Mouse (Mus musculus): ENCODE data around the gene Rpl13a. TPM values are rescaled to one million over a fixed set of nuclear protein-coding genes. Genes with fewer than 3 reads are reported as not detected.
"Not testable (repeated sequence)": the region's sequence is repeated elsewhere in the genome, so short reads cannot be mapped to it uniquely, and the experiment has no call there.

Rpl13a gene
- polyA plus RNA-seq, 1 experiment from 2014 or later = 1,485 TPM

DNA sequence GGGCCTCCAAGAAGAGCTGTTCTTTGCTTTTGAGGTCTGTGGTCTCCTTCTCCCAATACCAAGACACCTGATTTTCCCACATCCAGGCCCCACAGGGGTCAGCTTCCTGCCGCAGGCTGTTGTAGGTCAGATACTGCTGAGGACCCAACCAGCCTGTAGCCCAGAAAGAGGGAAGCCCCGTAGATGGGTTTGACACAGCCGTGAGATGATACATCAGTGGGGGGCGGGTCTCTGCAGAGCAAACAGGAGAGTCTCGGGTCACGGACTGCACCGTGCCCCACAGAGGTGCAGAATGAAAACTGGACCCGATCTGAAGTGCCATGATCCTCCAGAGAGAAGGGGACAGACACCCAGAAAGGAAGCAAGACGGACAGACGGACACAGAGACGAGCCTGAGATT is 26.1 kb downstream of the Rpl13a start:
- ATAC-seq (ENCODE audit: low FRiP score, low TSS enrichment) (no peak), DNase-seq (ENCODE audit: low spot score) (no peak)
- peak overlapping the region; percentile 94 for H3K27ac ChIP-seq (replicated peaks)
- no peak for TF ChIP-seq CTCF (IDR thresholded peaks at IDR 0.05; ENCODE audit: low read depth)
- H3K4me1 ChIP-seq (replicated peaks; ENCODE audit: control insufficient read depth, insufficient read depth) = peaks cover 3% of the 10 kb centered on the region; the same call in 1 of the 2 replicates
- no peaks in the 10 kb centered on the region for H3K9me3 ChIP-seq (ENCODE audit: control insufficient read depth, low read length)
- peak overlapping the region; percentile 77 for H3K9ac ChIP-seq (ENCODE audit: low read length)
- H3K27me3 ChIP-seq (ENCODE audit: control insufficient read depth, insufficient read depth, low read length) = no peaks in the 10 kb centered on the region
- H3K36me3 ChIP-seq (ENCODE audit: control insufficient read depth, insufficient read depth, low read length) = no peaks in the 10 kb centered on the region
- peak overlapping the region; percentile 46 for H3K4me3 ChIP-seq (ENCODE audit: low read depth, low read length)
- peak overlapping the region; percentile 64 for H3K4me2 ChIP-seq (replicated peaks; ENCODE audit: low read depth)
- 59% methylated on average over 11 of the region's 11 CpGs for WGBS

DNA sequence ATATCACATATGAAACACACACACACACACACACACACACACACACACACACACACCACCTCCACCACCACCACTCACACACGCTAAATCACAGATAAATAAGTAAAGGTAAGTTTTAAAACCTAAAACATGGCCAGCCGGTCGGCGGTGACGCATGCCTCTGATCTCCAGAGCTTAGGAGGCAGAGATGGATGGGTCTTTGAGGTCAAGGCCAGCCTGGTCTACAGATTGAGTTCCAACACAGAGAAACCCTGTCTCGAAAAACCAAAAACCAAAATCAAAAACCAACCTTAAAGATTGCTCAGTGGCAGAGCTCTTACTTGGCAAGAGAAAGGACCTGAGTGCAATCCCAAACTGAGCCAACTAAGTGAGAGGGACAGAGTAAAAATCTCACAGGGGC is 28.5 kb downstream of the Rpl13a start:
- DNase-seq (ENCODE audit: low spot score) (no peak), ATAC-seq (ENCODE audit: low FRiP score, low TSS enrichment) (no peak)
- TF ChIP-seq EP300 (optimal IDR thresholded peaks at IDR 0.05) (no peak), CTCF (IDR thresholded peaks at IDR 0.05; ENCODE audit: low read depth) (no peak)
- WGBS = 83% methylated on average over 6 of the region's 6 CpGs
- Histone ChIP-seq H3K9ac (ENCODE audit: low read length) (no peak overlapping the region), H3K4me1 (replicated peaks; ENCODE audit: control insufficient read depth, insufficient read depth) (peaks cover 3% of the 10 kb centered on the region; the same call in 1 of the 2 replicates), H3K27me3 (ENCODE audit: control insufficient read depth, insufficient read depth, low read length) (no peaks in the 10 kb centered on the region), H3K4me2 (replicated peaks; ENCODE audit: low read depth) (no peak overlapping the region), H3K36me3 (ENCODE audit: control insufficient read depth, insufficient read depth, low read length) (no peaks in the 10 kb centered on the region), H3K4me3 (ENCODE audit: low read depth, low read length) (no peak overlapping the region), H3K27ac (replicated peaks) (no peak overlapping the region), H3K9me3 (ENCODE audit: control insufficient read depth, low read length) (no peaks in the 10 kb centered on the region)

DNA sequence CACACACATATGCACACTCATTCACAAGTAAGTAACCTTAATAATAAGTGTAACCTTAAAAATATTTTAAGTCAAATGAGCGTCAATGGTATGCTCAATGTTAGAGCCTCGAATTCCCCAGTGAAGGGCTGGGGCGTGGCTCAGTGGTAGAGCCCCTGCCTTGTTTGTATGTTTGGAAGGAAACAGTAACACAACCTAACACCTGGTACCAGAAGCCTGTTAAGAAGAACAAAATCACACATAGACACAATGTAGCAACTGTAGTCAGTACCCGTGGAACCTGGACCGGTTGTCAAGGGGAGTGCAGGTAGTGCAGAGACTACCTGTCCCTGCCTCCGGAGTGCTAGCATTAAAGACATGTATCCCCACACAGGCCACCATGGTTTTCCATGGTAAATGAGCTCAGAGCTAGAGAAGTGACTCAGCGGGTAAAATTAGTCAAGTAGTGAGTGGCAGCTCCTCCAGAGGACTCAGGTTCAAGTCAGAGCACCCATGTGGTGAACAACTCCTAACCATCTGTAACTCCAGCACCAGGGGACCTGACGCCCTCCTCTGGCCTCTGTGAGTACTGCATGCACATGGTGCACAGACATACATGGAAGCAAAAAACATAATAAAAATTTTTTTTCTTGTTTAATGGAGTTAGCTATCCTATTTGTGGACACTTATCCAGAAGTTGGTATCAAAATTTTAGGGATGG is 29.9 kb downstream of the Rpl13a start:
- Histone ChIP-seq H3K27me3 (ENCODE audit: control insufficient read depth, insufficient read depth, low read length) (no peaks in the 10 kb centered on the region), H3K36me3 (ENCODE audit: control insufficient read depth, insufficient read depth, low read length) (no peaks in the 10 kb centered on the region), H3K4me3 (ENCODE audit: low read depth, low read length) (no peak overlapping the region), H3K9me3 (ENCODE audit: control insufficient read depth, low read length) (no peaks in the 10 kb centered on the region), H3K4me2 (replicated peaks; ENCODE audit: low read depth) (no peak overlapping the region), H3K9ac (ENCODE audit: low read length) (no peak overlapping the region), H3K27ac (replicated peaks) (no peak overlapping the region), H3K4me1 (replicated peaks; ENCODE audit: control insufficient read depth, insufficient read depth) (peaks cover 3% of the 10 kb centered on the region; the same call in 1 of the 2 replicates)
- WGBS = 88% methylated on average over 8 of the region's 8 CpGs
- TF ChIP-seq CTCF (IDR thresholded peaks at IDR 0.05; ENCODE audit: low read depth) (peak; percentile 56), EP300 (optimal IDR thresholded peaks at IDR 0.05) (no peak)
- no peak for ATAC-seq (ENCODE audit: low FRiP score, low TSS enrichment)
- no peak for DNase-seq (ENCODE audit: low spot score)

DNA sequence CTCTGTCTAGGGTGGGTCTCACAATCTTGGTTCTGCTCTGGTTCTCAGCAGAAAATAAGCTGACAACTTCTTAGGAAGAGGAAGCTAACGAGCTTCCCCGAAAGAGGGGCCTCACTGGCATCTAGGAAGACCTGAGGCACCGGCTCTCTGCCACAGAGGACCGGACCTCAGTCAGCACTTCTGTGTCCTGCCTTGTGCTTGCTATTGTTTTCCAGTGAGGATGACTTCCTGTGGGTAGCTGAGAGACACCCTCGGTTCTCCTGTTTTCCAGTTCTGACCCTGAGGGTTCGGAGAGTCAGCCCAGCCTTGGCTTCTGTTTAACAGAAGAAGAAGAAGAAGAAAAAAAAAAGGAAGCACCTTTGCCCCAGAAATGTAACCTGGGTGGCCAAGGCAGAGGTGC is 31.1 kb downstream of the Rpl13a start:
- ATAC-seq (ENCODE audit: low FRiP score, low TSS enrichment) (no peak), DNase-seq (ENCODE audit: low spot score) (no peak)
- Histone ChIP-seq H3K9ac (ENCODE audit: low read length) (no peak overlapping the region), H3K4me1 (replicated peaks; ENCODE audit: control insufficient read depth, insufficient read depth) (no peaks in the 10 kb centered on the region; the same call in 1 of the 2 replicates), H3K9me3 (ENCODE audit: control insufficient read depth, low read length) (no peaks in the 10 kb centered on the region), H3K4me2 (replicated peaks; ENCODE audit: low read depth) (no peak overlapping the region), H3K36me3 (ENCODE audit: control insufficient read depth, insufficient read depth, low read length) (no peaks in the 10 kb centered on the region), H3K27ac (replicated peaks) (no peak overlapping the region), H3K4me3 (ENCODE audit: low read depth, low read length) (no peak overlapping the region), H3K27me3 (ENCODE audit: control insufficient read depth, insufficient read depth, low read length) (no peaks in the 10 kb centered on the region)
- WGBS = 68% methylated on average over 6 of the region's 6 CpGs
- TF ChIP-seq CTCF (IDR thresholded peaks at IDR 0.05; ENCODE audit: low read depth) = no peak

- H3K27me3 ChIP-seq (ENCODE audit: control insufficient read depth, insufficient read depth, low read length); H3K9ac ChIP-seq (ENCODE audit: low read length); H3K27ac ChIP-seq (replicated peaks); H3K4me2 ChIP-seq (replicated peaks; ENCODE audit: low read depth); H3K9me3 ChIP-seq (ENCODE audit: control insufficient read depth, low read length); ATAC-seq (ENCODE audit: low FRiP score, low TSS enrichment); H3K4me3 ChIP-seq (ENCODE audit: low read depth, low read length); DNase-seq (ENCODE audit: low spot score); H3K4me1 ChIP-seq (replicated peaks; ENCODE audit: control insufficient read depth, insufficient read depth); H3K36me3 ChIP-seq (ENCODE audit: control insufficient read depth, insufficient read depth, low read length): not testable (repeated sequence)
- 90% methylated on average over 14 of the region's 14 CpGs for WGBS
Observed at GRCm38 (mm10) chr7:45095965-45096364, 32.6 kb downstream of the Rpl13a start.

DNA sequence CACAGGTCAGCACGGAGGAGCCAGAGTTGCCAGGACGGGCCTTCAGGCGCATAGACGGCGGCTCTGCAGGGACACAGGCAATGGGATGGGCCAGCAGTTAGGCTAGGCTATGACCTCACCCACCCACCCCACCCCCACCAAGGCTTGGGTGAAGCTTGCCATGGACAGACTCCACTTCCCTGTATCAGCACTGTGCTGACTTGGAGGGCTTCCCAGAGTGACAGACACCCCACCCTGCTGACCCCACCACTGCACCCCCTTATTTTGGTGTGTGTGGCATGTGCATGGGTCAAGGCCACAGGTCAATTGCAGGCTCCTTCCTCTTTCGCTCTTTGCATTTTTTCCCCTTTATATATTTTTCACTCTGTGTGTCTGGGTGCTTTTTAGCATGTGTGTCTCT is 33.2 kb downstream of the Rpl13a start:
- no peak overlapping the region for H3K9ac ChIP-seq (ENCODE audit: low read length)
- no peak overlapping the region for H3K4me2 ChIP-seq (replicated peaks; ENCODE audit: low read depth)
- ATAC-seq (ENCODE audit: low FRiP score, low TSS enrichment) (no peak), DNase-seq (ENCODE audit: low spot score) (no peak)
- no peaks in the 10 kb centered on the region for H3K9me3 ChIP-seq (ENCODE audit: control insufficient read depth, low read length)
- H3K36me3 ChIP-seq (ENCODE audit: control insufficient read depth, insufficient read depth, low read length) = no peaks in the 10 kb centered on the region
- 72% methylated on average over 6 of the region's 6 CpGs for WGBS
- H3K27ac ChIP-seq (replicated peaks) = no peak overlapping the region
- no peaks in the 10 kb centered on the region for H3K4me1 ChIP-seq (replicated peaks; ENCODE audit: control insufficient read depth, insufficient read depth)
- TF ChIP-seq EP300 (optimal IDR thresholded peaks at IDR 0.05) = no peak
- H3K4me3 ChIP-seq (ENCODE audit: low read depth, low read length) = no peak overlapping the region
- H3K27me3 ChIP-seq (ENCODE audit: control insufficient read depth, insufficient read depth, low read length) = no peaks in the 10 kb centered on the region
